Mouse (Mus musculus): Measurements from ENCODE around the gene BC051019. TPM values are rescaled to one million over a fixed set of nuclear protein-coding genes. Genes with fewer than 3 reads are reported as not detected.

The BC051019 gene
- total RNA-seq (2022) = not detected

DNA sequence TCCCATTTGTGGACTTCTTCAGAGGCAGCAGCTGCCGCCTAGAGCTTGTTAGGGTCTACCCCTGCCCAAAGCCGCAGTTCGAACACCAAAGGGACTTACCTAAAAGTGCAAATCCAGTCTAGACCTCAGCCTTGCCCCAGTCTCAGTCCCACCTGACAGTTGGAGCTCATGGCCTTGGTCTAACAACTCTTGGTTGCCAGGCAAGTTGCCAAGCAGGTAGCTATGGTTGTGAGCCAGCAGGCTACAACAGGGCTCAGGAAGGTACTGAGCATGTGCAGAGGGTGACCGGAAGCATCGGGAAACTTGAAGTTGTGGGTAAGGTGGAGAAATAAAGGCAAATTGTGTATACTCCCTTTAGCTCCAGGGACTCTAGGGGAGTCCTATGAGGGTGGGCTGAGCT, at the start of gene BC051019:
Gene BC051019 (minus strand): TSS at position 154 of the 400 bp plus-strand sequence.
- no peak for DNase-seq (ENCODE audit: low spot score)

DNA sequence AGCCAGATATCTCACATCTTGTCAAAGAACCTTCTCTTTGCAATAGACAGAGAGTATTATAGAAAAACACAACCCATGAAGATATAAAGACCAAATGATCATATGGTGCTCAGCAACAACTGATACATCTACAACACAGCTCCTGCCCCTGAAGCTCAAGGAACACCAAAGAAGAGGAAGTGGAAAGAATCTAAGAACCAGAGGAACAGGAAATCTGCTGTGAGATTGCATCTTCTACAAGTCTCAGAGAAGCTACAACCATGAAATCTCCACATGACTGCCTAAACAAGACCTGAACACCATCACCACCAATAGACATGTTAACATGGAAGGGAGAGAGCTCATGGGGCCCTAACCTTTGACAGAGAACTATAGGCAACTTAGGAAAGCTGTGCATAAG, 48.6 kb upstream of the BC051019 start:
- DNase-seq (ENCODE audit: low spot score) = no peak

DNA sequence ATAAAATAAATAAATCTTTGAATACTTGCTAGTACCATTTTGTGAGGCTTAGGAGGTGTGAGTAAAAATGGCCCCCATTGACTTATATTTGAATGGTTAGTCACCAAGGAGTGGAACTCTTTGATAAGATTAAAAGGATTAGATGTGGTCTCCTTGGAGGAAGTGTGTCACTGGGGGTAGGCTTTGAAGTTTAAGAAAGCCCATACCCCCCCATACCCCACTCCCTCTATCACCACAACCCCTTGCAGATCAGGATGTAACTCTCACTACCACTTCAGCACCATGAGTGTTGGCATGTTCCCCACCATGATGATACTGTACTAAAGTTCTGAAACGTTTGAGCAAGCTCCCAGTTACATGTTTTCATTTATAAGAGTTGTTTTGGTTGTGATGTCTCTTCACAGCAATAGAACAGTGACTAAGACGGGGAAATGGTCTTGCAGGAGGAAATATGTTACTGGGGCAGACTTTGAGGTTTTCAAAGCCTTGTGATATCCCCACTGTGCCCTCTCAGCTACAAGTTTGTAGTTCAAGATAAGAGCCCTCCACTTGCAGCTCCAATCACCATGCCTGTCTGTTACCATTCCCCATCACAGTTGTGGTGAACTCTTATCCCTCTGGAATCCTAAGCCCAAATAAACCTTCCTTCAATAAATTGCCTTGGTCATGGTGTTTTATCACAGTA, 45.2 kb upstream of the BC051019 start:
- DNase-seq (ENCODE audit: low spot score) = no peak

DNA sequence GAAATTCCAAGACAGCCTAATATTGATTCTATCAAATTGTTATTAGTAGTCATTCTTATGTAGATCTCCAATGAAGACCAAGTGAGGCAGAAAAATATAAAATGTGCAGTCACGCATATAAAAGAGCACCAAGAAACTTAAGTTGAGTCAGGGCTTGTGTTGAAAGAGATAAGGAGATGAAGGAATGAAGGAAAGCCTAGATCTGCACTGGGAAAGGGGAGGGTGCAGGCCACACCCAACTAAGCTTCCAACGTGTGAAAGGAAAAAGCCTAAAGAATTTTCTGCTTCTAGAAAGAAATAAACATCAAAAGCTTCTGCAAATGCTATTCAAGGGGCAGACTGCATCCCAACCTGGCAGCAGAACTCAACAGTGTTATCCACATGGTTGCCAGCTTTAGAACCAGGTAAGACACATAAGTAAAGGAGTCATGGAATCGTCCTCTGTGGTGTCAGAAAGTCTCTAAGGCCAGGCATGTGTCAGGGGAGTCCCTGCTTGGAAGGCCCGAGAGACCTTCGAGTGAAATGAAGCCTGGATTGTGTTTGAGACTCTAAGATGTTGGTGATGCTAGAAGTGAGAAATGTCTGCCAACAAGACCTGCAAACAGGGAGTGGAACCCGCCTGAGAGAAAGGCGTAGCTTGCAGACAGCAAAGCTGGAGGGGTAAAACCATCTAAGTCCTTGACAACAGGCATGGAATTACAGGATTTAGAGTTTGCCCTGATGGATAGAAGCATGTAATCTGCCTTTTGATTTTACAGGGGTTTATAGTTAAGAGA, 44.1 kb upstream of the BC051019 start:
- DNase-seq (ENCODE audit: low spot score) = no peak

DNA sequence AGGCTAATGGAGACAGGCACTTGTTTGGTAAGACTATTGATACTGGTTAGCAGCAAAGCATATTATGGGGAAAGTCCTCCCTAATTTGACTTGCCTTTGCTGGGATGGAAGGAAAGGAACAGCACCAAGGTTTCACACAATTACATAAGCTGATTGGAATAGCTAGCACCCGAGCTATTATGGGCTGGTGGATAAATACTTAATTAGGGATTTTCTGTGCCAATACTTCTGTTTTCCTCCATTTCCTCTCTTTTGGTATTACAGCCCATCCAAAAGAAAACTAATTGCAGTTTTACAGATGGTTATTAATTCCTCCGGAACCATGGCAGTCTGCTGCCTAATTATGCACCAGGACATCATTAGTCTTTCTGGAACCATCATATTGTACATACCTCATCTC, 40.4 kb upstream of the BC051019 start:
- DNase-seq (ENCODE audit: low spot score) = no peak

DNA sequence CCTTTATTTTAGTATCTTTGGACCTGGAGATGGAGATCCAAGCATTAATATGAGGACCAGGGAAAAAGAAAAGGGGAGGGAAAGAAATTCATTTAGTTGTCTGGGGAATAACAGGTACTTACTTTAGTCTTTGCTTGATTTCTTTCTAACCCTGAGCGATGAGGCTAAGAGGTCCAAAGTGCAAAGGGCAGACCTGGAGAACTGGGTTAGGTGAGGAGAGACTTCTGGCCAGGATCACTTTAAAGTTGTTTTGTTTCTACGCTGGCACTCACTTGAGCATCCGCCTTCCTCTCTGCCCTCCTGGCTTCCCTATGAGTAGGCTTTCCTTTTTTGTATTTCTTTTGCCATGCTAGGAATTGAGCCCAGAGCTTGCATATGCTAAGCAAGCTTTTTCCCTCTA, 32.6 kb upstream of the BC051019 start:
- DNase-seq (ENCODE audit: low spot score) = no peak

DNA sequence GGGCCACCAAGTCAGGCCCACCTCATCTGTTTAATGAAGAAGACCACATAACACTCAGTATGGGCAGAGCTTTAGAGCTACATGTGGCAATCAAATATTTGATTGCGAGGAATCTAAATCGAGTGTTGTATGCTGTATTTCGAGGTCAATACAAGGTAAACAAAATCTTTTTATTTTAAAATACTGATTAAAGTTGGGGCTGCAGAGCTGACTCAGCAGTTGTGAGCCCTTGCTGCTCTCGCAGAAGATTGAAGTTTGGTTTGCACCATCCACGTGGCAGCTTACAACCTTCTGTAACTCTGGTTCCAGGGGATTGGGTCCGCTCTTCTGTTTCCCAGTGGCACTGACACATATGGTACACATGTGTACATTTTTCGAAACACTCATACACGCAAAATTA, 30.4 kb upstream of the BC051019 start:
- no peak for DNase-seq (ENCODE audit: low spot score)

DNA sequence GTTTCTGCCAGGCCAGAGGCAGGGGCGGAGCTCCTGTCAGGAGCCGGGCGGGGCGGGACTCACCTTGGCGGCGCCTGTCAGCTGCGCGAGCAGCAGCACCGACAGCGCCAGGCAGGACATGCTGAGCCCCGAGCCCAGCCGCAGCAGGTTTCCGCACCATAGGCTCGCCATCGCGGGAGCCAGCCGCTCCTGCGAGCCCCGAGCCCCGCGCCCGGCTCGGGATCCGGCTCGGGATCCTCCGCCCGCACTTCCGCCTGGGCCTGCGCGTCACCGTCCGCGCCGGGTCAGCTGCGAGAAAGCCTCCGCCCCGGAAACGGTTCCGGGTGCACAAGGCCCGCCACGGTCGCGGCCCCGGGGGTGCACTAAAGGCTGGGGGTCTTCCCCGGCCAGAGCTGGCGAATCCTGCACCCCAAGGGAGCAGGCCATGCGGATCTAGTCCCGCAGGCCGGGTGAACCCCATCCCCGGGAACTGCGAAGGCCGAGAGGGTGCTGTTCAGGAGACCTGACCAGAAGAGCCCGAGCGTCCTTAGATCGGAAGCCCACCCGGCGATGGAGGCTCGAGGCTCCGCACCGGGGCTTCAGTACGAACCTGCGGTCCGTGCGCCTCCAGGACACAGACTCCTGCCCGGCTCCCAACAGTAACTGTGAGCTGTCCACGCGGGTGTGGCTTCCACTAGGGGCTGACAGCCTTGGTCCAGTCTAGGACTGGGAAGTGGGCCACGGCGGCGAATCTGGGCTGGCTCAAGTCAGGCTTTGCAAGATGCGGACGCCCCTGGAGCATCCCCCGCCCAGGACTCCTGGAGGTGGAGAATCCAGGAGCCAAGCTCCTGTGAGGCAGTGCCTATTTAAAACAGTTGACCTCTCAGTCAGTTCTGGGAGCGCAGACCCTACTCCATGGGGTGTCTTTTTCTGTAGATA, 28.6 kb upstream of the BC051019 start, which contains the start of gene Tmem9b:
Gene Tmem9b (minus strand): TSS at position 868 of the 918 bp plus-strand sequence.
- peak; percentile 84 for DNase-seq (ENCODE audit: low spot score)

GRCm38 (mm10) chr7:109751427-109752007, 27.9 kb upstream of the BC051019 start:
- peak; percentile 11 for DNase-seq (ENCODE audit: low spot score)

- no peak for DNase-seq (ENCODE audit: low spot score)
These were observed 24.1 kb upstream of the BC051019 start for GRCm38 (mm10) chr7:109747747-109748146.

DNA sequence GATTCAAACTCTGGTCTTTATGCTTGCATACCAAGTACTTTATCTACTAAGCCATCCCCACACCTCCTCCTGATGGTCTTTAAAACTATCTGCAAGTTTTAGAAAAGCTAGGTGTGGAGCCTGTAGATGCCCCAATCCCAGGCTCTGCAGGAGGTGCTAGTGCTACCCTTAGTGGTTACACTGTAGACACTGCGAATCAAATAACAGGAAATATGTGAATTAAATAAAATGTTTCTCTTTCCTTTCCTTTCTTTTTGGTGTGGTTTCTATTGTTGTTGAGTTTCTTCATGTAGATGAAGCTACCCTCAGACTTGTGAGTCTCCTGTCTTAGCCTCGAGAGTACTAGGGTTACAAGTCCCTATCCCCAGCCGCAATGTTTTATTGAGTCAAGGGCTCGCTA, 18.1 kb upstream of the BC051019 start:
- DNase-seq (ENCODE audit: low spot score) = no peak

- no peak for DNase-seq (ENCODE audit: low spot score)
These were observed 17.4 kb upstream of the BC051019 start for GRCm38 (mm10) chr7:109741060-109741459.

DNA sequence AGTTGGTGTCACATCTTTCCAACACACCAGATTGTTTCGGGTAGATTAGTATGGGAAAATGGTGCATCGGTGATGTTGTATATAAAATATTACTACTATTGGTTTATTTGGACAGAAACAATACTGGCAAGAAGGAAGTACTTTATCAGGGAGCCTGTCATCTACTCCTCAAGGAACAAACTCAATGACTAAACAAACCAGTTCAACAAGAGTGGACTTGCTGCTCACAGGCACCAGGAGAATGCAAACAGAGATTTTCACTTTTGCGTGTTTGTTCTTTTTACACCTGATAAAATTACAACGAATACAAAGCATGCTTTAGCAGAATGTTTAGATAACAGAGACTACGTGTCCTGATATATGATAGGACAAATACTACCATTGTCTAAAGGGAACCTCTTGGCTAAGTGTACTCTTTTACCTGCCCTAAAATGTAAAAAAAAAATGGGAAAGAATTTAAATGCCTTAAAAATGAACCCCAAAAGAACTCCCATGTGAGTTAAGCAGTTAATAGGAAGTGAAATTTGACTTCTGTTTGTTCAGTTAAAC, 16.2 kb upstream of the BC051019 start:
- DNase-seq (ENCODE audit: low spot score) = no peak

DNA sequence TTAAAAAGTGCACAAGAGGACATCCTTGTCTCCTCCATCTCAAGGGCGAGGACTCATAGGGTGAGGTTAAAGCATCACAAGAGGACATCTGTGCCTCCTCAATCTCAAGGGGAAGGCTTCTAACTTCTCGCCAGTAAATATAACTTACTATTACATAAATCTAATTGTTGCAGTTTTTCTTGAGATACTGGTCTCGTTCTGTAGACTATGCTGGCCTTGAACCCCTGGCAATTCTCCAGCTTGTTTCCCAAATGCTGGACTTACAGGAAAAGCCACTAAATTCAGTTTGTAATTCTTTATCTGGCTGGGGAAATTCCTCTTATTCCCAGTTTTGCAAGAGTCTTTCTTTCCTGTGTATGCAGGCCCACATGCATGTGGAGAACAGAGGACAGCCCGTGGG, 11.2 kb upstream of the BC051019 start:
- DNase-seq (ENCODE audit: low spot score) = no peak

- no peak for DNase-seq (ENCODE audit: low spot score)
These were observed 8.0 kb upstream of the BC051019 start, which contains the start of gene Ascl3 for GRCm38 (mm10) chr7:109731626-109732025. TSS of gene Ascl3 (minus strand) at chr7:109731726.

- DNase-seq (ENCODE audit: low spot score) = no peak
These were observed 536 bp downstream of the BC051019 start for GRCm38 (mm10) chr7:109723114-109723513.

GRCm38 (mm10) chr7:109722618-109723017, 1.0 kb downstream of the BC051019 start:
- no peak for DNase-seq (ENCODE audit: low spot score)

DNA sequence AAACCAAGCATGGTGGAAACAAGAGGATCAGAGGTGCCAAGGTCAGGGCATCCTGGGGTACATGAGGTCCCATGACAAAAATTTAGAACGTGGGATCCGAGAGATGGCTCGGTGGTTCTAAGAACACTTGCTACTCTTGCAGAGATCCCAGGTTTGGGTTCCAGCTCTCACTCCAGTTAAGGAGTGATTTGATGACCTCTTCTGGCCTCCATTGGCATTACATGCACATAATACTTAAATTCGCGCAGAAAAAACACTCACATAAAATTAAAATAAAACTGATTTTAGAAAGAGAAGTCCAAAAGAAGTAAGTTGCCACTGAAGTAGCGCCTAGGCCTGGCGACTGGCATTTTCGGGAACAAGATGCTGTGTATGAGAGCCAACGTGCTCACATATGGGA, 4.4 kb downstream of the BC051019 start:
- peak; percentile 48 for DNase-seq (ENCODE audit: low spot score)

DNA sequence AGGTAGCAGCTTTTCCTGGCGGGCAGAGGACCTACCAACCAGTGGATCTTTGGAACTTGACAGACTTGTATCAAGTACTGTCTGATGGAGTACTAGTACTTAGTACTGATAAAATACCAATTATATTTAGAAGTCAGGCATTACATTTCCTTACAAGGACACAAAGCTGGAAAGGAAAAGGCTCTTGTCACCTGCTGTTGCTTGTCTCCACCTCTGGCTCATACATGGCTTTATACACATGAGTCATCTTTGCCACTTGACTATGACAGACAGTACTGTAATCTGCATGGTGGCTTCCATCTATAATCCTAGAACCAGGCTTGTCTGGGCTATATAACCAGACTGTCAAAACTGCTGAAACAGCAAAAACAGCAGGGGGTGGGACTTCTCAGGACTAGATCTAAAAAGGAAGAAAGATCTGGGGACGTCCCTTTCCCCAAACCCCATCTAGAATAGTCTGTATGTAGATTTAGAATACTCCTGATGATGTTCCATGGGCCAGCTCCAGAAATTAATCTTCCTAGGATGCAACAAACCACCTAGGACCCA, 10.1 kb downstream of the BC051019 start:
- no peak for DNase-seq (ENCODE audit: low spot score)

DNA sequence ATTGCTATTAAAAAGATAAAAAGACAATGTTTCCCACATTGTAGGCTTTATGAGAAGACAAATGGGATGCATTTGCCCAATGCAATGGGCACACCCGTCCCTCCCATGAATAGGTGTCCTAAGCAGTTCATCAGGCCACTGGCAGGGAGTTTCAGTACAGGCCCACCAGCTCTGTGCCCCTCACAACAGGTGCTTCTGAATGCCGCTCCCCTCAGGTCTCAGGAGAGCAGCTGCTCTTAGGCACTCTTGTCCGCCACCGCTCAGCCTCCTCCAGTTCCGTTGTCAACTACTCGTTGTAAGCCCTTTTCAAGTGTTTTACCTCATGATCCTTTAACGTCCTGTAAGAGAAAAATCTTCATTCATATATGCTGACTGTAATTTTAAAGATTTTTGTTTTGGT, 11.5 kb downstream of the BC051019 start:
- no peak for DNase-seq (ENCODE audit: low spot score)

DNA sequence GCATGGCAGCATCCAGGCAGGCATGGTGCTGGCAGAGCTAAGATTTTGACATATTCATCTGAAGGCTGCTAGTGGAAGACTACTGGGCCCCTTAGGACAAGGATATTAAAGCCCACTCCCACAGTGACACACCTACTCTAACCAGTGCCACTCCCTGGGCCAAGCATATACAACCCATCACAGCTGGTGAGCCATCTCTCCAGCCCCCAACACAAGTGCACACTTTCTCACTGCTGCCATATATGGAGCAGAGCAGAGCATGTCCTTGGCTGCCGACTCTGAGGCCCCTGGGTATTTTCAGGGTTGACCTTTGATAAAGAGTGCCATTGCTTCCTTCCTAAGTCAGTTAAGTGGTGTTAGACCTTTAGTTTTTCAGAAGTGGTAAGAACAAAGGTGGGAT, 13.6 kb downstream of the BC051019 start:
- DNase-seq (ENCODE audit: low spot score) = no peak
